Mouse (Mus musculus) cerebellum, adult 11-12 months (tissue): Measurements from ENCODE around the gene Olfr738.

Source experiments
- DNase-seq: peaks from one replicate; pipeline ENCODE4 v3.0.0; 2022

The Olfr738 gene

DNA sequence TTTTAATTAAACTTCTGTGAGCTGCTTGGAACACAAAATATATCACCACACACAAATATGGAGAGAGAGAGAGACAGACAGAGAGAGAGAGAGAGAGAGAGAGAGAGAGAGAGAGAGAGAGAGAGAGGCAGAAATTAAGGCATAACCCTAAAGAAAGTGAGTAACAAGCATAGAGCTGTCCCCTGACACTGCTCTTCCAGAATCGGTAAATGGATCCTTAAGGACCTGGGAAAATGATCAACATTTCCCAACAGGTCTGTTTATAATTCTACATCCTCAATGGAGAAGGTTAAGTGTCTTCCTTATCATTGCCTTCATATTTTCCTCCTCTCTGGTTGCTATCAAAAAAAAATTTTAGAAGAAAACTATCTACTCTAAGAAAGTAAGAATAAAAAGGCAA is at the start of gene Olfr738:
TSS of gene Olfr738 (plus strand) at position 301 of the 400 bp plus-strand sequence.
- DNase-seq, result no peak

DNA sequence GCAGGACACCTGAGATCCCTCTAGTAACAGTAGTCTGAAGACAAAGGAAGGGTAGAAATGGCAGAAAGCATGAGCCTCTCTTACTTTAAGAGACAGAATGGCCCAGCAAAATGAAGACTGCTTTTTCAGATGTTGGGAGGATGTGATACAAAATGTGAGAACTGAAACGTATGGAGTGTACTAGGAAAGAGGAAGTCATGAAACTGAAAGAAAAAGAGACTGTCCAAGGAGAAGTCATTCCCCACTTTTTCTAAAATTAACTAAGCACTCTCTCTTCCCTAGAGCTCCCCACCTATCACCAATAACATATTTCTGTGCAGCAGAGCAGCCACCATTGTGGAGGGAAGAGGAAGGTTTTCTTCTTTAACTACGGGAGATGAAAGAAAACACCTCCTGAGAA is 49.8 kb upstream of the Olfr738 start, which contains the start of gene Tlr11:
TSS of gene Tlr11 (plus strand) at position 322 of the 400 bp plus-strand sequence.
- no peak for DNase-seq

DNA sequence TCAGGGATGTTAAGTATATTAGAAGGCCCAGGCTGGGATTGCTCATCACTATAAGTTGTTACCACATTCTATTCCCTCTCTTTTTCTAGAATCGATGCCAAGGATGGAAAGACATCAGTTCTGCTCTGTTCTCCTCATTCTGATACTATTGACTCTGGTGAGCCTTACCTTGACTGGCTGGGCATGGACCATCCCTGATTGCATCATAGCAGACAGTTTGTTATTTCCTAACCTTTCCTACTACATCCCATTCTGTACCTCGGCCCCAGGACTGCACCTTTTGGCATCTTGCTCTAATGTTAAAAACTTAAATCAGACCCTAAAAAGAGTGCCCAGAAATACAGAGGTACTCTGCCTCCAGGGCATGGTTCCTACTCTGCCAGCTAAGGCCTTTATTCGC is 46.9 kb upstream of the Olfr738 start:
- DNase-seq, result no peak

DNA sequence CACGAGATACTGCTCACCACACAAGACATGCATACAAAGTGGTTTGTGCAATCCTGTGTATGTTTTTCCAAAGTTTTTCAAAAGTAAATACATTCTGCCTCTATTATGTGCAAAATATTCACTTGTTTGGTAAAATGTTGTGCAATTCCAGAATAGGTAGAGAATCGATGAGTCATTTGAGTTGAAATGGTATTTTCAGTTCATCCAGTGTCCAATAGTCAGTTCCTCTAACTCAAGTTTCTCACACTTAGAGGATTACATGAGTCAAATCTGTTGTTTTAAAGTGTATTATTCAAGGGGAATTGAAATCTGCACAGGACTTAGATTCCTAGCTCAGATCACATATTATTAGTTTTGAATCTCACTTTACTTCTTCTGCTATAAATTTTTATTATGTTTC is 43.8 kb upstream of the Olfr738 start:
- DNase-seq, result no peak

DNA sequence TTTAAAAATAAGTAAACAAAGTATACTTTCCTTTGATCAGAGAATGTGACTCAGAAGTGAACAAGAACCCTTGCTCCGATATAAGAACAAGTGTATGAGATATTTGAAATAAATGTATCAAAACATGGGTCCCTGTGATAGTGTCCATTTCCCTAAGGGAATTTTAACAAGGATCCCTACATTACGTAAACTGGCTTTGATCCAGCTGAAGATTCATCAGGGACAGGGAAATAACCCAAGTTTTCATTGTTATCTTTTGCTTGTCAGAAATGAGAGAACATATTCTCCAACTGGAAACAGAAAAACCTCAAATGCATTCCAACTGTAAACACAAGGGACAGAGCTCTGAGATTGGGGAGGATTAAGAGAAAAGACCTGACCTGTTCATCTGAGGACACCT is 26.5 kb upstream of the Olfr738 start, which contains the start of gene Olfr736:
TSS of gene Olfr736 (plus strand) at position 301 of the 400 bp plus-strand sequence.
- no peak for DNase-seq

DNA sequence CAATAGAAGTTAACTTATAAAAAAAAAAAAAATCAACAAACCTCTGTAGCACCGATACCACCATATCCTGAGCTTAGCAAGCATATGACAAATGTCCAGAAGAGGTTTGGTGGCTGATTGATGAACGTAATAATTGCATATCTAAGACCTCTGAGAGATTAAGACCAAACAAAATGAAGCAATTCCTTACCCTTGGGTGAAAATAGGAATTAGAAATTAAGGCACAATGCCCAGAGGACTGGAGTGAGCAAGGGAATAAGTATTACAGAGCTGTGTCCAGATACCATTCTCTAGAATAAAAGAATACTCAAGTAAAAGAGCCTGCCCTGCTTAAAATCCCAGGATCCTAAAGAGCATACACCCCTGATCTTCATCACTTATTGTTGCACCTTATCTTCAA is 11.0 kb downstream of the Olfr738 start, which contains the start of gene Olfr739:
TSS of gene Olfr739 (plus strand) at position 301 of the 400 bp plus-strand sequence.
- no peak for DNase-seq

DNA sequence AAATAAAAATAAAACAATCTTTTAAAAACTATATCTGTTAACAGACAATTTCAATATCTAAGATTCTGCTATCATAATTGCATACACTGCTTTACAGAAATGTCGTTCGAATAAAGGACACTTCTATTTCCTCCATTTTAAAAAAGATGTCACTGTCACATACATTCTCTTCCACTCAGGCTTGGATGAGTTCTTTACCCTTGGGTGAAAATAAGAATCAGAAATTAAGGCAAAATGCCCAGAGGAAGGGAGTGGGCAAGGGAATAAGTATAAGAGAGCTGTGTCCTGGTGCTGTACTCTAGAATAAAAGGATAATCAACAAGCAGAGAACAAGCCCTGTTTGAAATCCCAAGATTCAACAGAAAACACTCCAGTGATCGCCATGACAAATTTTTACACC is 37.9 kb downstream of the Olfr738 start, which contains the start of gene Olfr740:
TSS of gene Olfr740 (plus strand) at position 301 of the 400 bp plus-strand sequence.
- DNase-seq, result no peak
